Mouse (Mus musculus) ES-E14 (cell line): ENCODE measurements around the gene Herc2. TPM values are rescaled to one million over a fixed set of nuclear protein-coding genes. Genes with fewer than 3 reads are reported as not detected.

ENCODE experiments used
- DNase-seq: peaks from one replicate; pipeline ENCODE4 v3.0.0-alpha.2; 2013; ENCODE audit warnings: low read depth, low spot score
- H3K27ac ChIP-seq: 2 replicates; pipeline ENCODE4 v1.5.1; 2012; ENCODE audit warnings: low read depth, mild to moderate bottlenecking, low read length, moderate library complexity, mixed read lengths; ENCODE audit not compliant: poor library complexity, insufficient read depth, severe bottlenecking
- H3K36me3 ChIP-seq: 2 replicates; pipeline ENCODE4 v1.6.1; 2012; ENCODE audit warnings: mild to moderate bottlenecking, low read length, moderate library complexity, mixed read lengths; ENCODE audit not compliant: control insufficient read depth, poor library complexity, insufficient read depth, severe bottlenecking
- H3K4me1 ChIP-seq, 2 experiments: fragments of 150-350 bp in 1 of 2; sonication (generic) in 1 of 2; 2 replicates each; pipeline ENCODE4 v1.6.1; 2012; ENCODE audit warnings: low read length in 2 of 2, mild to moderate bottlenecking in 1 of 2, mixed read lengths in 1 of 2; ENCODE audit not compliant: control insufficient read depth in 2 of 2, insufficient read depth in 2 of 2, poor library complexity in 1 of 2
- H3K4me3 ChIP-seq, 2 experiments: fragments of 150-350 bp in 1 of 2; sonication (generic) in 1 of 2; 2 replicates each; pipeline ENCODE4 v1.5.1; 2012; ENCODE audit warnings: low read length in 2 of 2, low read depth in 1 of 2, mild to moderate bottlenecking in 1 of 2, mixed read lengths in 1 of 2; ENCODE audit not compliant: insufficient read depth in 1 of 2, poor library complexity in 1 of 2, severe bottlenecking in 1 of 2
- H3K9ac ChIP-seq: 2 replicates; pipeline ENCODE4 v1.6.1; 2012; ENCODE audit warnings: low read depth, mild to moderate bottlenecking, low read length, mixed read lengths; ENCODE audit not compliant: poor library complexity, insufficient read depth, severe bottlenecking
- H3K9me3 ChIP-seq: fragments of 150-350 bp; sonication (generic); 2 replicates; pipeline ENCODE4 v1.6.1; 2012; ENCODE audit warnings: low read depth, mild to moderate bottlenecking, low read length; ENCODE audit not compliant: control insufficient read depth, insufficient read depth
- CHD2 ChIP-seq: IDR thresholded peaks from 2 replicates; pipeline ENCODE4 v1.6.1; 2014; ENCODE audit warnings: mild to moderate bottlenecking, low read depth, low read length, inconsistent platforms
- HCFC1 ChIP-seq: IDR thresholded peaks from 2 replicates; pipeline ENCODE4 v1.6.1; 2012; ENCODE audit warnings: low read length, inconsistent platforms, borderline replicate concordance; ENCODE audit not compliant: insufficient read depth
- MAFK ChIP-seq: IDR thresholded peaks from 2 replicates; pipeline ENCODE4 v1.6.1; 2014; ENCODE audit warnings: mild to moderate bottlenecking, low read depth, low read length, inconsistent platforms; ENCODE audit not compliant: insufficient read depth
- ZC3H11A ChIP-seq: IDR thresholded peaks from 2 replicates; pipeline ENCODE4 v1.6.1; 2012; ENCODE audit warnings: low read depth, mild to moderate bottlenecking, inconsistent platforms, low read length, borderline replicate concordance
- ZNF384 ChIP-seq: IDR thresholded peaks from 2 replicates; pipeline ENCODE4 v1.6.1; 2012; ENCODE audit warnings: low read depth, low read length, inconsistent platforms
- in situ Hi-C, 2 experiments: fragments of 600-800 bp; cut with MboI; formaldehyde crosslinking; loops; one replicate each; pipeline ENCODE4 v1.15.1; 2025; ENCODE audit warnings: low sequenced_read_pairs in 2 of 2, inconsistent platforms in 1 of 2; ENCODE audit not compliant: unreplicated experiment in 2 of 2
- total RNA-seq: library from RNA; depleted of rRNA; stranded (reverse); fragments of 300-350 nt; gene quantifications from 2 replicates; pipeline ENCODE4 v1.2.3, GENCODE M21; 2012

Gene Herc2
- total RNA-seq, 1 experiment = 32.7 TPM

DNA sequence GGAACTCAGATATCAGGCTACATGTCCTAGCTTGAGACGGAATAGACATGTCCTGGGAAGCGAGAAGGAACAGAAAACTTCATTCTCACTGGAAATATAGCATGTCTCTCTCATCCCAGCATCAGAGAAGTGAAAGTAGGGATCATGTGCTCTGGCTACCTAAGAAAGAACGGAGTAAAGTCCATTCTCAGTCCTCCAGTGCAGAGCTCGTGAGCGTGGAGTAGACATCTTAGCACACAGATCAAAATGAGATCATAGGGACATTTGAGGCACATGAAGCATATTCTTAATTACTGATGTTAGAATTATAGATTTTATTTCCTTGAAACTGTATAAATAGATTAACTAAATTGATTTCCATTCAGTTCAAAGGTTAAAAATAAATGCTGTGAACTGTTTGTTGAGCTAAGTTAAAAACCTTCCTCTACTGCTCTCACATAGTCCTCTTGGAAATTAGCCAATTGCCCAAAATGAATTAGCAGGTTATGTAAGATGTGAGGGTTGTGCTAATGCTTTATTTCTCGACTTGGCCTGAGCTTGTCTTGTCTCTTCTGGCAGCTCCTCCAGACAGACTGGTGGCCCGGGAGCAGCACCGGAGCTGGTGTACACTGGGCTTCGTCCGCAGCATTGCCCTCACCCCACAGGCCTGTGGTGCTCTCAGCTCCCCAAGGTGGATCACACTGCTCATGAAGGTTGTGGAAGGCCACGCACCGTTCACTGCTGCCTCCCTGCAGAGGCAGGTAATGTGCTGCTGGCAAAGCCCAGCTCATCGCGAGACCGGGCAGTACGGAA, 102.1 kb downstream of the Herc2 start:
- Histone ChIP-seq H3K9me3 (no peaks in the 10 kb centered on the region), H3K4me1 (no peaks in the 10 kb centered on the region), H3K36me3 (peaks cover 16% of the 10 kb centered on the region), H3K27ac (no peak overlapping the region), H3K4me3 (no peak overlapping the region), H3K9ac (no peak overlapping the region)
- in situ Hi-C loops = no loop called here
- no peak for DNase-seq
- TF ChIP-seq ZNF384 (no peak), CHD2 (no peak), HCFC1 (no peak), ZC3H11A (no peak), MAFK (no peak)

DNA sequence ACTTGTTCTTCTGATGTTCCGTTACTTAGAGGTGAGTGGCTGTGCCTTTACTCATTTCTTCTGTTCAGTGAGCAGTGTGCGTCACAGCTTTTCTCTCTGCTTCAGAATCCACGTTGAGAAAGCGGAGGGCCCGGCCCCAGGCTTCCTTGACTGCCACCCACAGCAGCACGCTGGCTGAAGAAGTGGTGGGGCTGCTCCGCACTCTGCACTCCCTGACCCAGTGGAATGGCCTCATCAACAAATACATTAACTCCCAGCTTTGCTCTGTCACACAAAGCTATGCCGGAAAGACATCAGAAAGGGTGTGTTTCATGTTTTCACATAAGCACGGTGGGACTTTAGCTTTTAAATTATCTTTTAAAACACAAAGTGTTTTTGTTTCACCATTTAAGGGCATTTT, 103.2 kb downstream of the Herc2 start:
- TF ChIP-seq MAFK (no peak), ZNF384 (no peak), HCFC1 (no peak), CHD2 (no peak), ZC3H11A (no peak)
- Histone ChIP-seq H3K27ac (no peak overlapping the region), H3K9me3 (no peaks in the 10 kb centered on the region), H3K36me3 (peaks cover 21% of the 10 kb centered on the region), H3K4me1 (no peaks in the 10 kb centered on the region), H3K9ac (no peak overlapping the region), H3K4me3 (no peak overlapping the region)
- DNase-seq = no peak
- in situ Hi-C loops = no loop called here

DNA sequence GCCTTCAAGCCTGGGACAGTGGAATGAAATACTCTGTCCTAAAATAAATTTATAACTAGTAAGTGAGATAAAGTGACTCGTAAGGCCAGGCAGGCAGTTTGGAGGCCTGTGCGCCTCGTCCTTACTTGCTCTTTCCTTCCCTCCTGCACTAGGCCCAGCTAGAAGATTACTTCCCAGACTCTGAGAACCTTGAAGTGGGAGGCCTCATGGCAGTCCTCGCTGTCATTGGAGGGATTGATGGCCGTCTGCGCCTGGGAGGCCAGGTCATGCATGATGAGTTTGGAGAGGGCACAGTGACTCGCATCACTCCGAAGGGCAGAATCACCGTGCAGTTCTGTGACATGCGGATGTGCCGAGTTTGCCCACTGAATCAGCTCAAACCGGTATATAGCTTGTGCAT, 103.6 kb downstream of the Herc2 start:
- H3K9ac ChIP-seq = no peak overlapping the region
- H3K4me3 ChIP-seq = no peak overlapping the region
- no peak for DNase-seq
- in situ Hi-C loops = no loop called here
- H3K4me1 ChIP-seq = no peaks in the 10 kb centered on the region
- H3K36me3 ChIP-seq = peaks cover 19% of the 10 kb centered on the region
- no peaks in the 10 kb centered on the region for H3K9me3 ChIP-seq
- no peak for TF ChIP-seq HCFC1
- no peak for TF ChIP-seq ZNF384
- TF ChIP-seq CHD2 = no peak
- TF ChIP-seq ZC3H11A = no peak
- TF ChIP-seq MAFK = no peak
- no peak overlapping the region for H3K27ac ChIP-seq

DNA sequence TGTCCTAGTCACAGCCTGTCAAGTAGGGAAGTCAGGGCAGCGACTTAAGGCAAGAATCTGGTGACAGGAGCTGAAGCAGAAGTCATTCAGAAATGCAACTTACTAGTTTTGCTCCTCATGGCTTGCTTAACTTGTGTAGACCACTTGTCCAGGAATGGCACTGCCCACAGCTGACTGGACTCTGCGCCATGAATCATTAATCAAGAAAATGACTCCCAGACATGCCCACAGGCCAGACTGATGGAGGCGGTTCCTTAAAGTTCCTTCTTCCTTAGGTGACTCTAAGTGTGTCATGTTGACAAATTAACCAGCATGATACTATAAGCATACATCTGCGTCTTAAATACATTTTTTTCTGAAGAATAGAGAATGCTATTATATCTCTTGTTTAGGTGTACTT, 113.3 kb downstream of the Herc2 start:
- in situ Hi-C loops = no loop called here
- no peak for DNase-seq
- H3K4me3 ChIP-seq = no peak overlapping the region
- peaks cover 3% of the 10 kb centered on the region; the same call in 1 of the 2 replicates for H3K36me3 ChIP-seq
- H3K9ac ChIP-seq = no peak overlapping the region
- H3K9me3 ChIP-seq = no peaks in the 10 kb centered on the region
- TF ChIP-seq HCFC1 = no peak
- TF ChIP-seq ZNF384 = no peak
- no peak for TF ChIP-seq ZC3H11A
- TF ChIP-seq CHD2 = no peak
- no peak for TF ChIP-seq MAFK
- no peaks in the 10 kb centered on the region for H3K4me1 ChIP-seq
- H3K27ac ChIP-seq = no peak overlapping the region
